Mouse (Mus musculus): ENCODE measurements around the gene Ccnd2.
A peak's percentile ranks its signal among the peaks of the same experiment; 100 is the strongest.

DNA sequence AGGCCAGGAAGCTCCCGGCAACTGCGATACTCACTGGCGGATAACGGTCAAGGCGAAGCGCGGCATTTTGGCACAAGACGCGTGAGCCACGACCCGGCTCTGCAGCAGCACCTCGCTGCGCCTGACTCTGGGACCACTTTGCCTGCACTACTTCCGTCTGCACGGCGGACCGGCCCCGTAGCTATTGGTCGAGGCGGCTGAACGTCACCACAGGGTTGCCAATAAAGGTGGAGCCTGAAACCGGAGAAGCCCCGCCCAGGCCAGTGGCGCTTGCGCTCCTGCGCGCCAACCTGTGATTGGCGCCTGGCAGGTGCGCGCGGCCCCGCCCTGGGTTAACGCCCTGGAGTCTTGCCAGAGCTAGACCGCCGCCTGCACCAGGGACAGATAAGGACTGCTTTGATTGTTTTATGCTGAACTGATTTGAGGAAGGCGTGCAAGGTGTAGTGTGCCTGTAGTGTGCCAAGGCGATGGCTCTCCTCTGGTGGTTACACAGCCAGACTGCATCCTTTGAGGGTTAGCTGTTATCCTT lies 42.5 kb downstream of the Ccnd2 start, which contains the start of gene Tigar:
- TF ChIP-seq CTCF (IDR thresholded peaks at IDR 0.05; ENCODE audit: extremely low read depth, insufficient read length, insufficient replicate concordance, low read depth, low read length) (no peak), POLR2A (IDR thresholded peaks at IDR 0.05; ENCODE audit: low read depth, low read length) (peak; percentile 88)

Data from small intestine, adult 2 months (tissue).